Mouse (Mus musculus) myocyte (in vitro differentiated cells): Measurements from ENCODE around the gene Cwh43.

ENCODE experiments used
- POLR2A ChIP-seq: IDR thresholded peaks from one replicate; pipeline ENCODE4 v1.6.1; 2011; ENCODE audit warnings: low read depth, mild to moderate bottlenecking, control low read depth, moderate library complexity; ENCODE audit not compliant: insufficient read length
- POLR2AphosphoS2 ChIP-seq: IDR thresholded peaks from one replicate; pipeline ENCODE4 v1.6.1; 2011; ENCODE audit warnings: low read depth, control low read depth; ENCODE audit not compliant: insufficient read length
- SRF ChIP-seq: IDR thresholded peaks from one replicate; pipeline ENCODE4 v1.6.1; 2011; ENCODE audit warnings: low read depth; ENCODE audit not compliant: control insufficient read depth, insufficient read length

DNA sequence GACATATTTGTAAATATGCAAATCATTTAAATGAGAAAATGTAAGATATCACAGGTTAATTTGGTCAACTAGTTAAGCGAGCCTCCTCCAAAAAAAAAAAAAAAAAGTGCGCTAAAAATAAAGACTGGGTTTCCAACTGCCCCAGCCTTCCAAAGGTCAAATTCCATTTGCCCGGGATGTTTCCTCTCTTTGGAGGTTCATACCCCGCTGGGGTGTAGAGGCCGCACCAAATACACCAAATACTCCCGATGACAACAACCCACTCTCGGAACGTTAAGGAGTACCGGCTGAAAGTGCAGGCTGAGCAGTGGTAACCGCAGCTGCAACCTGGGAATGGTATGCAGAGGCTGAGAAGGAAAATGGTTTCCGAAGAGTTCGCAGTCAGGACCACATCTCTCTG is 45.6 kb upstream of the Cwh43 start:
- TF ChIP-seq POLR2AphosphoS2 (no peak), SRF (no peak), POLR2A (no peak)
